Mouse (Mus musculus) embryonic facial prominence, embryonic 13.5 days (tissue): Measurements from ENCODE around the gene Hspa1l. TPM values are rescaled to one million over a fixed set of nuclear protein-coding genes. Genes with fewer than 3 reads are reported as not detected.

ENCODE experiments used
- ATAC-seq: fragments of 200-750 bp; cut with Nextera tagmentation; 2 replicates; pipeline ENCODE4 v1.8.0; 2017; ENCODE audit warnings: low read depth; ENCODE audit not compliant: insufficient number of reproducible peaks, insufficient read depth, low FRiP score, low TSS enrichment
- H3K27ac ChIP-seq: fragments of 300-500 bp; sonication (generic); 2 replicates; pipeline ENCODE4 v1.5.1; 2015; ENCODE audit warnings: moderate library complexity, mild to moderate bottlenecking, inconsistent platforms
- H3K27me3 ChIP-seq: fragments of 300-500 bp; sonication (generic); 2 replicates; pipeline ENCODE4 v1.6.1; 2015; ENCODE audit warnings: mild to moderate bottlenecking, inconsistent platforms
- H3K36me3 ChIP-seq: fragments of 300-500 bp; sonication (generic); 2 replicates; pipeline ENCODE4 v1.6.1; 2015; ENCODE audit warnings: mild to moderate bottlenecking, inconsistent platforms
- H3K4me1 ChIP-seq: fragments of 300-500 bp; sonication (generic); 2 replicates; pipeline ENCODE4 v1.6.1; 2015; ENCODE audit warnings: inconsistent platforms
- H3K4me2 ChIP-seq: fragments of 300-500 bp; sonication (generic); 2 replicates; pipeline ENCODE4 v1.6.1; 2015; ENCODE audit warnings: moderate library complexity, mild to moderate bottlenecking, inconsistent platforms
- H3K4me3 ChIP-seq: fragments of 300-500 bp; sonication (generic); 2 replicates; pipeline ENCODE4 v1.5.1; 2015; ENCODE audit warnings: mild to moderate bottlenecking, inconsistent platforms
- H3K9ac ChIP-seq: fragments of 300-500 bp; sonication (generic); 2 replicates; pipeline ENCODE4 v1.6.1; 2015; ENCODE audit warnings: mild to moderate bottlenecking, inconsistent platforms
- H3K9me3 ChIP-seq: fragments of 300-500 bp; sonication (generic); 2 replicates; pipeline ENCODE4 v1.6.1; 2016; ENCODE audit warnings: inconsistent platforms
- WGBS: fragments of 180-500 bp; shearing (Covaris S2); methylation state at CpG from one replicate; pipeline ENCODE4 v1.1.7; 2015; ENCODE audit warnings: mixed read lengths; 5-methylcytosine and 5-hydroxymethylcytosine counted together
- polyA plus RNA-seq: library from polyadenylated mRNA; unstranded; fragments of >200 nt; fragmentation: Nextera tagmentation; extraction: Ambion mirVana; gene quantifications from 2 replicates; pipeline ENCODE4 v1.2.1, GENCODE M21; 2015

Gene Hspa1l
- polyA plus RNA-seq, 1 experiment from 2014 or later, result 0.77 TPM

- peaks cover 98% of the 10 kb centered on the region for H3K36me3 ChIP-seq
- no peak for ATAC-seq
- H3K27me3 ChIP-seq, result no peaks in the 10 kb centered on the region
- no peak overlapping the region for H3K27ac ChIP-seq
- H3K9me3 ChIP-seq, result no peaks in the 10 kb centered on the region
- no peak overlapping the region for H3K4me2 ChIP-seq
- 91% methylated on average over 13 of the region's 13 CpGs for WGBS
- H3K9ac ChIP-seq, result no peak overlapping the region
- H3K4me1 ChIP-seq, result peaks cover 9% of the 10 kb centered on the region; the same call in 1 of the 2 replicates
- H3K4me3 ChIP-seq, result no peak overlapping the region
These were observed 39.9 kb downstream of the Hspa1l start for GRCm38 (mm10) chr17:35012430-35012829.

- H3K4me2 ChIP-seq, result no peak overlapping the region
- H3K36me3 ChIP-seq, result peaks cover 92% of the 10 kb centered on the region
- no peaks in the 10 kb centered on the region for H3K9me3 ChIP-seq
- H3K27ac ChIP-seq, result no peak overlapping the region
- H3K27me3 ChIP-seq, result no peaks in the 10 kb centered on the region
- ATAC-seq, result no peak
- no peak overlapping the region for H3K9ac ChIP-seq
- peaks cover 9% of the 10 kb centered on the region; the same call in 1 of the 2 replicates for H3K4me1 ChIP-seq
- WGBS, result 82% methylated on average over 6 of the region's 6 CpGs
- H3K4me3 ChIP-seq, result no peak overlapping the region
These were observed 40.7 kb downstream of the Hspa1l start for GRCm38 (mm10) chr17:35013221-35013620.

GRCm38 (mm10) chr17:35015296-35015695, 42.8 kb downstream of the Hspa1l start:
- Histone ChIP-seq H3K4me3 (no peak overlapping the region), H3K4me1 (peaks cover 9% of the 10 kb centered on the region; the same call in 1 of the 2 replicates), H3K9me3 (no peaks in the 10 kb centered on the region), H3K27ac (no peak overlapping the region), H3K27me3 (no peaks in the 10 kb centered on the region), H3K9ac (peak overlapping the region; percentile 46; the same call in 1 of the 2 replicates), H3K36me3 (peaks cover 77% of the 10 kb centered on the region), H3K4me2 (no peak overlapping the region)
- WGBS, result 89% methylated on average over 16 of the region's 16 CpGs
- ATAC-seq, result no peak

GRCm38 (mm10) chr17:35016376-35016775, 43.9 kb downstream of the Hspa1l start, which contains the start of gene Vwa7:
Vwa7 (plus strand) TSS chr17:35016579.
- Histone ChIP-seq H3K27ac (peak within 1 kb of the TSS; percentile 44; the same call in 1 of the 2 replicates), H3K9ac (peak within 1 kb of the TSS; percentile 46), H3K4me1 (peaks cover 15% of the 10 kb centered on the region), H3K27me3 (no peaks in the 10 kb centered on the region), H3K4me2 (no peak within 1 kb of the TSS), H3K36me3 (peaks cover 66% of the 10 kb centered on the region), H3K4me3 (no peak within 1 kb of the TSS), H3K9me3 (no peaks in the 10 kb centered on the region)
- ATAC-seq, result no peak
- WGBS, result 58% methylated on average over 12 of the region's 12 CpGs

- H3K27me3 ChIP-seq, result no peaks in the 10 kb centered on the region
- no peak overlapping the region; the same call in 1 of the 2 replicates for H3K9ac ChIP-seq
- H3K4me2 ChIP-seq, result no peak overlapping the region
- H3K27ac ChIP-seq, result peak overlapping the region; percentile 44; the same call in 1 of the 2 replicates
- H3K4me1 ChIP-seq, result peaks cover 20% of the 10 kb centered on the region
- 79% methylated on average over 10 of the region's 10 CpGs for WGBS
- peaks cover 59% of the 10 kb centered on the region for H3K36me3 ChIP-seq
- no peak for ATAC-seq
- H3K4me3 ChIP-seq, result no peak overlapping the region
- H3K9me3 ChIP-seq, result no peaks in the 10 kb centered on the region
These were observed 44.5 kb downstream of the Hspa1l start for GRCm38 (mm10) chr17:35016791-35017705.

- no peak for ATAC-seq
- no peaks in the 10 kb centered on the region for H3K27me3 ChIP-seq
- peaks cover 20% of the 10 kb centered on the region for H3K4me1 ChIP-seq
- no peak overlapping the region for H3K27ac ChIP-seq
- H3K9ac ChIP-seq, result no peak overlapping the region
- H3K4me3 ChIP-seq, result no peak overlapping the region
- H3K36me3 ChIP-seq, result peaks cover 53% of the 10 kb centered on the region
- WGBS, result 75% methylated on average over 14 of the region's 14 CpGs
- no peak overlapping the region for H3K4me2 ChIP-seq
- H3K9me3 ChIP-seq, result no peaks in the 10 kb centered on the region
These were observed 45.2 kb downstream of the Hspa1l start for GRCm38 (mm10) chr17:35017706-35018030.

GRCm38 (mm10) chr17:35018171-35018570, 45.7 kb downstream of the Hspa1l start:
- Histone ChIP-seq H3K9me3 (no peaks in the 10 kb centered on the region), H3K4me3 (no peak overlapping the region), H3K4me2 (no peak overlapping the region), H3K36me3 (peaks cover 48% of the 10 kb centered on the region), H3K9ac (no peak overlapping the region), H3K27ac (no peak overlapping the region), H3K27me3 (no peaks in the 10 kb centered on the region), H3K4me1 (peaks cover 20% of the 10 kb centered on the region)
- 82% methylated on average over 3 of the region's 3 CpGs for WGBS
- no peak for ATAC-seq

GRCm38 (mm10) chr17:35019894-35020293, 47.4 kb downstream of the Hspa1l start:
- no peak overlapping the region for H3K4me3 ChIP-seq

GRCm38 (mm10) chr17:35020551-35020950, 48.0 kb downstream of the Hspa1l start:
- no peak overlapping the region for H3K4me2 ChIP-seq
- no peak for ATAC-seq
- peaks cover 24% of the 10 kb centered on the region for H3K36me3 ChIP-seq
- H3K4me3 ChIP-seq, result no peak overlapping the region
- peaks cover 30% of the 10 kb centered on the region for H3K4me1 ChIP-seq
- no peaks in the 10 kb centered on the region for H3K27me3 ChIP-seq
- no peaks in the 10 kb centered on the region for H3K9me3 ChIP-seq
- no peak overlapping the region for H3K27ac ChIP-seq
- H3K9ac ChIP-seq, result 0 out of 2 replicates have a peak overlapping the region, but pooled peaks have one; percentile 47
- WGBS, result 83% methylated on average over 8 of the region's 8 CpGs

More at GRCm38 (mm10) chr17:35019894-35020293, 47.4 kb downstream of the Hspa1l start:
- no peaks in the 10 kb centered on the region for H3K9me3 ChIP-seq
- no peaks in the 10 kb centered on the region for H3K27me3 ChIP-seq
- H3K4me1 ChIP-seq, result peaks cover 29% of the 10 kb centered on the region
- no peak overlapping the region for H3K4me2 ChIP-seq
- ATAC-seq, result no peak
- no peak overlapping the region for H3K27ac ChIP-seq
- peaks cover 31% of the 10 kb centered on the region for H3K36me3 ChIP-seq
- no peak overlapping the region for H3K9ac ChIP-seq
- 71% methylated on average over 11 of the region's 11 CpGs for WGBS

GRCm38 (mm10) chr17:35021163-35021808, 48.8 kb downstream of the Hspa1l start:
- Histone ChIP-seq H3K9me3 (no peaks in the 10 kb centered on the region), H3K4me3 (no peak overlapping the region), H3K27ac (no peak overlapping the region), H3K4me1 (peaks cover 34% of the 10 kb centered on the region), H3K9ac (peak overlapping the region; percentile 47; the same call in 1 of the 2 replicates), H3K27me3 (no peaks in the 10 kb centered on the region), H3K36me3 (peaks cover 17% of the 10 kb centered on the region), H3K4me2 (peak overlapping the region; percentile 42)
- ATAC-seq, result no peak
- 6% methylated on average over 17 of the region's 17 CpGs for WGBS

GRCm38 (mm10) chr17:35021842-35022477, 49.5 kb downstream of the Hspa1l start:
- no peak for ATAC-seq
- Histone ChIP-seq H3K27me3 (no peaks in the 10 kb centered on the region), H3K9me3 (no peaks in the 10 kb centered on the region), H3K4me2 (no peak overlapping the region), H3K4me1 (peaks cover 34% of the 10 kb centered on the region), H3K27ac (peak overlapping the region; percentile 28; the same call in 1 of the 2 replicates), H3K4me3 (no peak overlapping the region), H3K9ac (no peak overlapping the region), H3K36me3 (peaks cover 10% of the 10 kb centered on the region)
- WGBS, result 67% methylated on average over 6 of the region's 6 CpGs
